Mouse (Mus musculus) midbrain, embryonic 13.5 days (tissue): ENCODE measurements around the gene Hoxb5. TPM values are rescaled to one million over a fixed set of nuclear protein-coding genes. Genes with fewer than 3 reads are reported as not detected.

Experiments used
- ATAC-seq: fragments of 200-750 bp; cut with Nextera tagmentation; 2 replicates; pipeline ENCODE4 v1.8.0; 2017; ENCODE audit warnings: mild to moderate bottlenecking, moderate TSS enrichment, moderate library complexity
- H3K27ac ChIP-seq: fragments of 300-500 bp; sonication (generic); 2 replicates; pipeline ENCODE4 v1.5.1; 2015; ENCODE audit warnings: inconsistent platforms, mild to moderate bottlenecking, moderate library complexity
- H3K27me3 ChIP-seq: fragments of 300-500 bp; sonication (generic); 2 replicates; pipeline ENCODE4 v1.6.1; 2015; ENCODE audit warnings: mild to moderate bottlenecking, inconsistent platforms
- H3K36me3 ChIP-seq: fragments of 300-500 bp; sonication (generic); 2 replicates; pipeline ENCODE4 v1.6.1; 2015; ENCODE audit warnings: mild to moderate bottlenecking, inconsistent platforms
- H3K4me1 ChIP-seq: fragments of 300-500 bp; sonication (generic); replicated peaks from 2 replicates; pipeline ENCODE4 v1.6.1; 2015; ENCODE audit warnings: inconsistent platforms
- H3K4me2 ChIP-seq: fragments of 300-500 bp; sonication (generic); replicated peaks from 2 replicates; pipeline ENCODE4 v1.6.1; 2015; ENCODE audit warnings: moderate library complexity, mild to moderate bottlenecking, inconsistent platforms
- H3K4me3 ChIP-seq: fragments of 300-500 bp; sonication (generic); replicated peaks from 2 replicates; pipeline ENCODE4 v1.5.1; 2015; ENCODE audit warnings: mild to moderate bottlenecking, inconsistent platforms
- H3K9ac ChIP-seq: fragments of 300-500 bp; sonication (generic); replicated peaks from 2 replicates; pipeline ENCODE4 v1.6.1; 2015; ENCODE audit warnings: mild to moderate bottlenecking, inconsistent platforms
- H3K9me3 ChIP-seq: fragments of 300-500 bp; sonication (generic); 2 replicates; pipeline ENCODE4 v1.6.1; 2016; ENCODE audit warnings: mild to moderate bottlenecking, inconsistent platforms
- WGBS: fragments of 180-500 bp; shearing (Covaris S2); methylation state at CpG from one replicate; pipeline ENCODE4 v1.1.7; 2015; 5-methylcytosine and 5-hydroxymethylcytosine counted together
- polyA plus RNA-seq: library from polyadenylated mRNA; unstranded; fragments of >200 nt; fragmentation: Nextera tagmentation; extraction: Ambion mirVana; gene quantifications from 2 replicates; pipeline ENCODE4 v1.2.1, GENCODE M21; 2015

The Hoxb5 gene
- polyA plus RNA-seq: 0.08 TPM in 1 of 2 replicates, not detected in the other

GRCm38 (mm10) chr11:96303151-96304099 is at the start of gene Hoxb5:
Hoxb5 (plus strand) TSS chr11:96303336.
- H3K27me3 ChIP-seq: peaks cover 100% of the 10 kb centered on the region
- no peak within 1 kb of the TSS for H3K4me3 ChIP-seq
- H3K4me2 ChIP-seq: no peak within 1 kb of the TSS
- H3K36me3 ChIP-seq: no peaks in the 10 kb centered on the region
- no peak within 1 kb of the TSS for H3K9ac ChIP-seq
- WGBS: 1% methylated on average over 69 of the region's 69 CpGs
- no peak within 1 kb of the TSS for H3K27ac ChIP-seq
- H3K4me1 ChIP-seq: peaks cover 3% of the 10 kb centered on the region; the same call in 1 of the 2 replicates
- no peaks in the 10 kb centered on the region for H3K9me3 ChIP-seq
- ATAC-seq: no peak

- no peaks in the 10 kb centered on the region for H3K36me3 ChIP-seq
- H3K9me3 ChIP-seq: no peaks in the 10 kb centered on the region
- H3K27me3 ChIP-seq: peaks cover 100% of the 10 kb centered on the region
- H3K4me1 ChIP-seq: no peaks in the 10 kb centered on the region
- no peak overlapping the region for H3K4me2 ChIP-seq
- no peak overlapping the region for H3K9ac ChIP-seq
- H3K4me3 ChIP-seq: no peak overlapping the region
- ATAC-seq: no peak
- no peak overlapping the region for H3K27ac ChIP-seq
- 2% methylated on average over 11 of the region's 11 CpGs for WGBS
These were observed 48.9 kb upstream of the Hoxb5 start for GRCm38 (mm10) chr11:96254221-96254620.

GRCm38 (mm10) chr11:96255111-96255995 is 47.8 kb upstream of the Hoxb5 start:
- Histone ChIP-seq H3K27me3 (peaks cover 100% of the 10 kb centered on the region), H3K36me3 (no peaks in the 10 kb centered on the region), H3K4me1 (no peaks in the 10 kb centered on the region), H3K4me2 (no peak overlapping the region), H3K9ac (no peak overlapping the region), H3K9me3 (no peaks in the 10 kb centered on the region), H3K27ac (no peak overlapping the region), H3K4me3 (no peak overlapping the region)
- ATAC-seq: no peak
- WGBS: under 1% methylated on average over 39 of the region's 39 CpGs

GRCm38 (mm10) chr11:96255996-96256445 is 47.1 kb upstream of the Hoxb5 start:
- H3K27me3 ChIP-seq: peaks cover 100% of the 10 kb centered on the region
- 2% methylated on average over 14 of the region's 14 CpGs for WGBS
- no peak overlapping the region for H3K27ac ChIP-seq
- no peaks in the 10 kb centered on the region for H3K9me3 ChIP-seq
- H3K9ac ChIP-seq: no peak overlapping the region
- H3K4me2 ChIP-seq: no peak overlapping the region
- no peak overlapping the region for H3K4me3 ChIP-seq
- H3K36me3 ChIP-seq: no peaks in the 10 kb centered on the region
- H3K4me1 ChIP-seq: no peaks in the 10 kb centered on the region
- no peak for ATAC-seq

GRCm38 (mm10) chr11:96257141-96257540 is 46.0 kb upstream of the Hoxb5 start:
- no peaks in the 10 kb centered on the region for H3K4me1 ChIP-seq
- H3K27ac ChIP-seq: no peak overlapping the region
- no peak overlapping the region for H3K4me2 ChIP-seq
- H3K9ac ChIP-seq: no peak overlapping the region
- no peaks in the 10 kb centered on the region for H3K36me3 ChIP-seq
- no peak overlapping the region for H3K4me3 ChIP-seq
- WGBS: 25% methylated on average over 2 of the region's 2 CpGs
- ATAC-seq: no peak
- peaks cover 100% of the 10 kb centered on the region for H3K27me3 ChIP-seq
- no peaks in the 10 kb centered on the region for H3K9me3 ChIP-seq

GRCm38 (mm10) chr11:96259038-96259437 is 44.1 kb upstream of the Hoxb5 start:
- no peak overlapping the region for H3K4me3 ChIP-seq
- no peak for ATAC-seq
- H3K4me2 ChIP-seq: no peak overlapping the region
- H3K36me3 ChIP-seq: no peaks in the 10 kb centered on the region
- H3K4me1 ChIP-seq: no peaks in the 10 kb centered on the region
- 7% methylated on average over 2 of the region's 2 CpGs for WGBS
- H3K9ac ChIP-seq: no peak overlapping the region
- H3K27me3 ChIP-seq: peaks cover 100% of the 10 kb centered on the region
- H3K9me3 ChIP-seq: no peaks in the 10 kb centered on the region
- no peak overlapping the region for H3K27ac ChIP-seq

GRCm38 (mm10) chr11:96259511-96259910 is 43.6 kb upstream of the Hoxb5 start:
- no peak overlapping the region for H3K4me2 ChIP-seq
- WGBS: 0% methylated on average over 1 of the region's 1 CpGs
- H3K9ac ChIP-seq: no peak overlapping the region
- no peaks in the 10 kb centered on the region for H3K4me1 ChIP-seq
- no peak overlapping the region for H3K4me3 ChIP-seq
- peaks cover 100% of the 10 kb centered on the region for H3K27me3 ChIP-seq
- no peak overlapping the region for H3K27ac ChIP-seq
- H3K9me3 ChIP-seq: no peaks in the 10 kb centered on the region
- no peak for ATAC-seq
- H3K36me3 ChIP-seq: no peaks in the 10 kb centered on the region

- no peak for ATAC-seq
- H3K4me3 ChIP-seq: no peak overlapping the region
- under 1% methylated on average over 23 of the region's 23 CpGs for WGBS
- H3K27ac ChIP-seq: no peak overlapping the region
- H3K36me3 ChIP-seq: no peaks in the 10 kb centered on the region
- no peak overlapping the region for H3K9ac ChIP-seq
- H3K4me2 ChIP-seq: no peak overlapping the region
- H3K9me3 ChIP-seq: no peaks in the 10 kb centered on the region
- peaks cover 100% of the 10 kb centered on the region for H3K27me3 ChIP-seq
- H3K4me1 ChIP-seq: no peaks in the 10 kb centered on the region
These were observed 42.7 kb upstream of the Hoxb5 start for GRCm38 (mm10) chr11:96260310-96260970.

GRCm38 (mm10) chr11:96261323-96261890 is 41.7 kb upstream of the Hoxb5 start:
- H3K27ac ChIP-seq: no peak overlapping the region
- H3K4me1 ChIP-seq: no peaks in the 10 kb centered on the region
- no peak for ATAC-seq
- no peak overlapping the region for H3K9ac ChIP-seq
- no peak overlapping the region for H3K4me2 ChIP-seq
- peaks cover 100% of the 10 kb centered on the region for H3K27me3 ChIP-seq
- no peaks in the 10 kb centered on the region for H3K36me3 ChIP-seq
- WGBS: under 1% methylated on average over 24 of the region's 24 CpGs
- no peak overlapping the region for H3K4me3 ChIP-seq
- no peaks in the 10 kb centered on the region for H3K9me3 ChIP-seq

GRCm38 (mm10) chr11:96262262-96262830 is 40.8 kb upstream of the Hoxb5 start:
- H3K9ac ChIP-seq: no peak overlapping the region
- no peak for ATAC-seq

More at GRCm38 (mm10) chr11:96262262-96262830, 40.8 kb upstream of the Hoxb5 start:
- Histone ChIP-seq H3K4me3 (no peak overlapping the region), H3K4me2 (no peak overlapping the region), H3K36me3 (no peaks in the 10 kb centered on the region), H3K27ac (no peak overlapping the region), H3K9me3 (no peaks in the 10 kb centered on the region), H3K27me3 (peaks cover 100% of the 10 kb centered on the region), H3K4me1 (no peaks in the 10 kb centered on the region)
- 12% methylated on average over 6 of the region's 6 CpGs for WGBS
